16 mouse cellular contexts compared by ENCODE assay signal in the genomic region with DNA sequence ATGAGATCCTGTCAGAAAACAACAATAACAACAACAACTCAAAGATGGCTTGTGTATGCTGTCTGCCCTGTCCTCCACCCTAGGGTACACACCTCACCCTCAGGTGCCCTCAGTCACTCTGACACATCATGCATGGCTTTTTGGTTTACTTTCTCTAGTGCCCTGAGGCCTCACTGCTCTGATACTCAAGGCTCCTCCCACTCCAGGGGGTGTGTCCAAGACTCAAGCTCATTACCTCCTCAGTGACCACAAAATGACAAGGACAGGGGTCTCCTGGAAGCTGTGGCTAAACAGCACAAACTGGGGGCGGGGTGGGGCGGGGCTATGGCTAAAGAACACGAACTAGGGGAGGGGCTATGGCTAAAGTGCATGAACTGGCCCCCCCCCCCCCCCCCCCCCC. TPM values are rescaled to one million over a fixed set of nuclear protein-coding genes. Genes with fewer than 3 reads are reported as not detected.
DNase-seq lines count a peak whose midpoint lies in the region; ATAC-seq lines count a peak whose summit lies in the region.
"Had no signal": no experiment of that assay in that cellular context is flagged by ENCODE, and none has a peak within 500 bp of the region (broad histone marks: within the 10 kb centered on the region; RNA-seq: fewer than 3 reads in every experiment).

No protein-coding gene starts in this region.

- WGBS in kidney, embryonic 15.5 days: 27% methylated on average over 3 of the region's 3 CpGs
- 23% methylated on average over 2 of the region's 3 CpGs for WGBS in neural tube, embryonic 15.5 days

- no peak overlapping the region for H3K27ac ChIP-seq in kidney, embryonic 15.5 days
- H3K27ac ChIP-seq in neural tube, embryonic 15.5 days (replicated peaks): no peak overlapping the region
- H3K27ac ChIP-seq: embryonic facial prominence, embryonic 10.5 days; forebrain, embryonic 13.5 days; limb, embryonic 12.5 days had no signal

- H3K27me3 ChIP-seq in kidney, embryonic 15.5 days: no peaks in the 10 kb centered on the region
- H3K27me3 ChIP-seq in neural tube, embryonic 15.5 days (replicated peaks): no peaks in the 10 kb centered on the region
- H3K27me3 ChIP-seq: forebrain, embryonic 13.5 days; limb, embryonic 12.5 days had no signal

- no peaks in the 10 kb centered on the region for H3K9me3 ChIP-seq in kidney, embryonic 15.5 days (replicated peaks)
- H3K9me3 ChIP-seq in neural tube, embryonic 15.5 days (replicated peaks): no peaks in the 10 kb centered on the region
- H3K9me3 ChIP-seq: embryonic facial prominence, embryonic 10.5 days; forebrain, embryonic 13.5 days; limb, embryonic 12.5 days had no signal

- peaks cover 27% of the 10 kb centered on the region for H3K36me3 ChIP-seq in kidney, embryonic 15.5 days
- no peaks in the 10 kb centered on the region for H3K36me3 ChIP-seq in neural tube, embryonic 15.5 days
- H3K36me3 ChIP-seq: limb, embryonic 12.5 days had no signal

- 0 out of 2 replicates have a peak, but pooled peaks have one; percentile 34 for ATAC-seq in kidney, embryonic 15.5 days (replicated peaks; ENCODE audit: low FRiP score)
- peak; percentile 54 to 68; a peak in 3 of 4 replicates for ATAC-seq in hematopoietic stem cell, adult 5-6 weeks (replicated peaks in 1 of 2; ENCODE audit: insufficient read depth in 1 of 2, low FRiP score in 2 of 2, low TSS enrichment in 1 of 2, low read depth in 1 of 2, poor library complexity in 2 of 2, severe bottlenecking in 2 of 2)
- peak; percentile 38 for ATAC-seq in megakaryocyte progenitor cell, adult 5-6 weeks (replicated peaks; ENCODE audit: poor library complexity)
- ATAC-seq in neural tube, embryonic 15.5 days (ENCODE audit: low FRiP score): no peak
- ATAC-seq: forebrain, embryonic 13.5 days had no signal

- H3K4me3 ChIP-seq in kidney, embryonic 15.5 days (replicated peaks): no peak overlapping the region
- no peak overlapping the region for H3K4me3 ChIP-seq in neural tube, embryonic 15.5 days (replicated peaks)
- H3K4me3 ChIP-seq: embryonic facial prominence, embryonic 10.5 days; forebrain, embryonic 13.5 days; limb, embryonic 12.5 days had no signal

- peaks cover 27% of the 10 kb centered on the region for H3K4me1 ChIP-seq in kidney, embryonic 15.5 days
- peaks cover 34% of the 10 kb centered on the region for H3K4me1 ChIP-seq in neural tube, embryonic 15.5 days

- no peak overlapping the region for H3K9ac ChIP-seq in kidney, embryonic 15.5 days
- no peak overlapping the region for H3K9ac ChIP-seq in neural tube, embryonic 15.5 days (replicated peaks)
- H3K9ac ChIP-seq: forebrain, embryonic 13.5 days; limb, embryonic 12.5 days had no signal

- no peak for DNase-seq in kidney, postnatal 36 days
- DNase-seq in ES-CJ7 (ENCODE audit: low read depth, low spot score): peak; percentile 48
- DNase-seq in thymus, adult 18-20 months: no peak
- DNase-seq: adrenal gland, adult 8-10 months; gastrocnemius, postnatal 25 days; midbrain, embryonic 14.5 days had no signal

- no peak overlapping the region for H3K4me2 ChIP-seq in kidney, embryonic 15.5 days
- no peak overlapping the region for H3K4me2 ChIP-seq in neural tube, embryonic 15.5 days
- H3K4me2 ChIP-seq: forebrain, embryonic 13.5 days; limb, embryonic 12.5 days had no signal

RNA-seq across cellular contexts. Expression of a gene that starts 22.1 kb away (rescaled TPM):
- polyA plus RNA-seq in kidney, embryonic 15.5 days (2015; fragmentation: Nextera tagmentation; extraction: Ambion mirVana): 2.2 and 2.4 TPM in 2 replicates
- 21.8 and 70.4 TPM in 2 replicates for total RNA-seq in hematopoietic stem cell, adult 5-6 weeks (2017)
- 12.2 and 21.6 TPM in 2 replicates for total RNA-seq in megakaryocyte progenitor cell, adult 5-6 weeks (2015)
- 9.9 and 20.3 TPM in 2 replicates for total RNA-seq in megakaryocyte progenitor cell, adult 5-6 weeks (2017)
- polyA plus RNA-seq in neural tube, embryonic 15.5 days (2015; fragmentation: Nextera tagmentation; extraction: Ambion mirVana): 1.00 and 1.4 TPM in 2 replicates

RNA-seq across cellular contexts. Expression of a gene that starts 56.5 kb away (rescaled TPM):
- polyA plus RNA-seq in kidney, embryonic 15.5 days (2015; fragmentation: Nextera tagmentation; extraction: Ambion mirVana): not detected in 2 replicates
- not detected in 2 replicates for total RNA-seq in hematopoietic stem cell, adult 5-6 weeks (2017)
- not detected in 2 replicates for total RNA-seq in megakaryocyte progenitor cell, adult 5-6 weeks (2015)
- total RNA-seq in megakaryocyte progenitor cell, adult 5-6 weeks (2017): not detected in 2 replicates
- 0.12 TPM in 1 of 2 replicates, not detected in the other for polyA plus RNA-seq in neural tube, embryonic 15.5 days (2015; fragmentation: Nextera tagmentation; extraction: Ambion mirVana)
- total RNA-seq: adrenal gland, adult 8-10 months; ES-E14; gastrocnemius, postnatal 25 days; neutrophil, adult 5-6 weeks had no signal
- polyA plus RNA-seq: embryonic facial prominence, embryonic 10.5 days; forebrain, embryonic 13.5 days; kidney, embryonic 16.5 days; limb, embryonic 12.5 days; midbrain, embryonic 14.5 days had no signal
